Mouse (Mus musculus) neural tube, embryonic 11.5 days (tissue): Measurements from ENCODE around the gene Ston2. TPM values are rescaled to one million over a fixed set of nuclear protein-coding genes. Genes with fewer than 3 reads are reported as not detected.

Source experiments
- ATAC-seq: fragments of 200-750 bp; cut with Nextera tagmentation; 2 replicates; pipeline ENCODE4 v1.8.0; 2017; ENCODE audit warnings: moderate number of reproducible peaks, mild to moderate bottlenecking, moderate TSS enrichment, moderate library complexity; ENCODE audit not compliant: insufficient read depth, low FRiP score, low TSS enrichment
- DNase-seq: peaks from one replicate; pipeline ENCODE4 v3.0.0-alpha.2; 2015; ENCODE audit warnings: low spot score
- H3K27ac ChIP-seq: fragments of 300-500 bp; sonication (generic); 2 replicates; pipeline ENCODE4 v1.5.1; 2014; ENCODE audit warnings: low read depth, mild to moderate bottlenecking, low read length
- H3K27me3 ChIP-seq: fragments of 300-500 bp; sonication (generic); 2 replicates; pipeline ENCODE4 v1.6.1; 2014; ENCODE audit warnings: mild to moderate bottlenecking, low read length, mixed read lengths; ENCODE audit not compliant: control insufficient read depth, insufficient read depth
- H3K36me3 ChIP-seq: fragments of 300-500 bp; sonication (generic); 2 replicates; pipeline ENCODE4 v1.6.1; 2014; ENCODE audit warnings: mild to moderate bottlenecking, low read length, moderate library complexity, mixed read lengths; ENCODE audit not compliant: control insufficient read depth, insufficient read depth
- H3K4me1 ChIP-seq: fragments of 300-500 bp; sonication (generic); 2 replicates; pipeline ENCODE4 v1.6.1; 2014; ENCODE audit warnings: low read length, mixed read lengths; ENCODE audit not compliant: control insufficient read depth, insufficient read depth
- H3K4me2 ChIP-seq: fragments of 300-500 bp; sonication (generic); 2 replicates; pipeline ENCODE4 v1.6.1; 2014; ENCODE audit warnings: low read depth, mild to moderate bottlenecking, moderate library complexity
- H3K4me3 ChIP-seq: fragments of 300-500 bp; sonication (generic); 2 replicates; pipeline ENCODE4 v1.5.1; 2014; ENCODE audit warnings: low read depth, low read length
- H3K9ac ChIP-seq: fragments of 300-500 bp; sonication (generic); 2 replicates; pipeline ENCODE4 v1.6.1; 2014; ENCODE audit warnings: mild to moderate bottlenecking, low read length
- H3K9me3 ChIP-seq: fragments of 300-500 bp; sonication (generic); 2 replicates; pipeline ENCODE4 v1.6.1; 2016; ENCODE audit warnings: low read length; ENCODE audit not compliant: control insufficient read depth
- WGBS: fragments of 180-500 bp; shearing (Covaris S2); extraction: QIAGEN DNeasy Blood & Tissue Kit; methylation state at CpG from one replicate; pipeline ENCODE4 v1.1.7; 2014; 5-methylcytosine and 5-hydroxymethylcytosine counted together
- polyA plus RNA-seq: library from polyadenylated mRNA; unstranded; fragments of >200 nt; fragmentation: Nextera tagmentation; extraction: Ambion mirVana; gene quantifications from 2 replicates; pipeline ENCODE4 v1.2.1, GENCODE M21; 2014

Ston2 gene
- polyA plus RNA-seq, 1 experiment from 2014 or later: 7.3 TPM

- no peak overlapping the region for H3K4me3 ChIP-seq
- H3K36me3 ChIP-seq: no peaks in the 10 kb centered on the region
- no peaks in the 10 kb centered on the region for H3K27me3 ChIP-seq
- H3K4me2 ChIP-seq: no peak overlapping the region
- DNase-seq (no peak), ATAC-seq (no peak)
- H3K4me1 ChIP-seq: no peaks in the 10 kb centered on the region
- no peaks in the 10 kb centered on the region for H3K9me3 ChIP-seq
- no peak overlapping the region for H3K9ac ChIP-seq
- 81% methylated on average over 6 of the region's 6 CpGs for WGBS
- H3K27ac ChIP-seq: no peak overlapping the region
These were observed 78.6 kb downstream of the Ston2 start for GRCm38 (mm10) chr12:91709634-91710033.

GRCm38 (mm10) chr12:91709232-91709631 is 79.0 kb downstream of the Ston2 start:
- no peaks in the 10 kb centered on the region for H3K36me3 ChIP-seq
- ATAC-seq (no peak), DNase-seq (no peak)
- no peaks in the 10 kb centered on the region for H3K27me3 ChIP-seq
- H3K9me3 ChIP-seq: no peaks in the 10 kb centered on the region
- no peak overlapping the region for H3K4me2 ChIP-seq
- no peak overlapping the region for H3K27ac ChIP-seq
- H3K4me3 ChIP-seq: no peak overlapping the region
- H3K9ac ChIP-seq: no peak overlapping the region
- WGBS: 65% methylated on average over 5 of the region's 5 CpGs
- H3K4me1 ChIP-seq: no peaks in the 10 kb centered on the region

GRCm38 (mm10) chr12:91707807-91708206 is 80.4 kb downstream of the Ston2 start:
- Histone ChIP-seq H3K27me3 (no peaks in the 10 kb centered on the region), H3K4me3 (no peak overlapping the region), H3K27ac (no peak overlapping the region), H3K9me3 (no peaks in the 10 kb centered on the region), H3K4me2 (no peak overlapping the region), H3K4me1 (no peaks in the 10 kb centered on the region), H3K9ac (no peak overlapping the region), H3K36me3 (no peaks in the 10 kb centered on the region)
- 93% methylated on average over 4 of the region's 4 CpGs for WGBS
- DNase-seq (no peak), ATAC-seq (no peak)

GRCm38 (mm10) chr12:91703533-91703932 is 84.7 kb downstream of the Ston2 start:
- Histone ChIP-seq H3K4me1 (no peaks in the 10 kb centered on the region), H3K36me3 (no peaks in the 10 kb centered on the region), H3K9me3 (no peaks in the 10 kb centered on the region), H3K4me2 (no peak overlapping the region), H3K4me3 (no peak overlapping the region), H3K9ac (no peak overlapping the region), H3K27me3 (no peaks in the 10 kb centered on the region), H3K27ac (no peak overlapping the region)
- WGBS: 86% methylated on average over 5 of the region's 5 CpGs
- DNase-seq (no peak), ATAC-seq (no peak)

GRCm38 (mm10) chr12:91702829-91703228 is 85.4 kb downstream of the Ston2 start:
- Histone ChIP-seq H3K27ac (no peak overlapping the region), H3K4me3 (no peak overlapping the region), H3K36me3 (no peaks in the 10 kb centered on the region), H3K27me3 (no peaks in the 10 kb centered on the region), H3K4me1 (no peaks in the 10 kb centered on the region), H3K4me2 (no peak overlapping the region), H3K9ac (no peak overlapping the region), H3K9me3 (no peaks in the 10 kb centered on the region)
- DNase-seq (no peak), ATAC-seq (no peak)
- WGBS: 91% methylated on average over 5 of the region's 5 CpGs

- no peak overlapping the region for H3K4me2 ChIP-seq
- H3K9me3 ChIP-seq: no peaks in the 10 kb centered on the region
- H3K27ac ChIP-seq: no peak overlapping the region
- WGBS: 90% methylated on average over 7 of the region's 7 CpGs
- H3K9ac ChIP-seq: no peak overlapping the region
- no peaks in the 10 kb centered on the region for H3K36me3 ChIP-seq
- H3K4me3 ChIP-seq: no peak overlapping the region
- H3K4me1 ChIP-seq: no peaks in the 10 kb centered on the region
- ATAC-seq (no peak), DNase-seq (no peak)
- H3K27me3 ChIP-seq: no peaks in the 10 kb centered on the region
These were observed 88.6 kb downstream of the Ston2 start for GRCm38 (mm10) chr12:91699451-91700141.

GRCm38 (mm10) chr12:91696231-91696630 is 92.0 kb downstream of the Ston2 start:
- no peaks in the 10 kb centered on the region for H3K9me3 ChIP-seq
- H3K4me3 ChIP-seq: no peak overlapping the region
- no peak for DNase-seq
- H3K27me3 ChIP-seq: no peaks in the 10 kb centered on the region
- no peaks in the 10 kb centered on the region for H3K36me3 ChIP-seq
- no peak for ATAC-seq
- no peaks in the 10 kb centered on the region for H3K4me1 ChIP-seq
- H3K4me2 ChIP-seq: no peak overlapping the region
- H3K9ac ChIP-seq: no peak overlapping the region
- H3K27ac ChIP-seq: no peak overlapping the region
- 85% methylated on average over 4 of the region's 4 CpGs for WGBS

GRCm38 (mm10) chr12:91695761-91696160 is 92.4 kb downstream of the Ston2 start:
- ATAC-seq (peak; percentile 61), DNase-seq (peak; percentile 30)
- H3K9me3 ChIP-seq: no peaks in the 10 kb centered on the region
- no peak overlapping the region for H3K4me2 ChIP-seq
- H3K27ac ChIP-seq: no peak overlapping the region
- no peaks in the 10 kb centered on the region for H3K27me3 ChIP-seq
- H3K9ac ChIP-seq: no peak overlapping the region
- H3K4me1 ChIP-seq: no peaks in the 10 kb centered on the region
- H3K36me3 ChIP-seq: no peaks in the 10 kb centered on the region
- no peak overlapping the region for H3K4me3 ChIP-seq
- WGBS: 52% methylated on average over 4 of the region's 4 CpGs

- Histone ChIP-seq H3K4me2 (no peak overlapping the region), H3K9me3 (no peaks in the 10 kb centered on the region), H3K4me3 (no peak overlapping the region), H3K4me1 (no peaks in the 10 kb centered on the region), H3K27ac (no peak overlapping the region), H3K36me3 (no peaks in the 10 kb centered on the region), H3K9ac (no peak overlapping the region), H3K27me3 (no peaks in the 10 kb centered on the region)
- DNase-seq (no peak), ATAC-seq (no peak)
- WGBS: 73% methylated on average over 4 of the region's 4 CpGs
These were observed 93.4 kb downstream of the Ston2 start for GRCm38 (mm10) chr12:91694748-91695147.
